Mouse (Mus musculus): ENCODE measurements around the gene Dok3. TPM values are rescaled to one million over a fixed set of nuclear protein-coding genes. Genes with fewer than 3 reads are reported as not detected.

Dok3 gene
- total and polyA plus RNA-seq, 3 experiments, result 1.6 to 4.3 TPM; not detected in 1

DNA sequence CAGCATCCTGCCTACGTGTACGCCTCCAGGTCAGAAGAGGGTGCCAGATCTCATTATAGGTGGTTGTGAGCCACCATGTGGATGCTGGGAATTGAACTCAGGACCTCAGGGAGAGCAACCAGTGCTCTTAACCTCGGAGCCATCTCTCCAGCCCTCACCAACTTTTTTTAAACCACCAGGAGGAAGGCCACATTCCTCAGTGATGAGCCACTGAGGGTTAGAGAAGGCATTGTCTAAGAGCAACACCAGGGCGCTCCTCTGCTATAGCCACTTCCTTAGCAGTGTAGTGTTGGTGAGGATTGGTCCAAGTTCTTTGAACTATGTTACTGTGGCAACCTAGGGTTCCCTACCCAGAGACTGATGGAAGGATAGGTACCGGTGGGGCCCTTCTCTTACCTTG is 53.3 kb downstream of the Dok3 start:
- no peak overlapping the region for H3K9ac ChIP-seq (ENCODE audit: control insufficient read depth, low read depth, low read length, poor library complexity, severe bottlenecking)
- H3K79me2 ChIP-seq (ENCODE audit: control insufficient read depth, insufficient read depth, low read length, poor library complexity), result no peaks in the 10 kb centered on the region; the same call in 1 of the 2 replicates
- no peak overlapping the region for H3K27ac ChIP-seq (ENCODE audit: control insufficient read depth, low read depth, low read length)
- DNase-seq (ENCODE audit: low read depth, low spot score), result no peak
- H3K4me3 ChIP-seq (ENCODE audit: control insufficient read depth in 1 of 2, insufficient read depth in 1 of 2, low read depth in 2 of 2, low read length in 2 of 2), result no peak overlapping the region
- H3K27me3 ChIP-seq (ENCODE audit: control insufficient read depth in 1 of 2, insufficient read depth in 2 of 2, low read length in 2 of 2), result no peaks in the 10 kb centered on the region
- peaks cover 0 to 6% of the 10 kb centered on the region in 2 experiments; a peak in 2 of 4 replicates for H3K36me3 ChIP-seq (ENCODE audit: control insufficient read depth in 1 of 2, insufficient read depth in 2 of 2, low read length in 2 of 2)
- TF ChIP-seq ELF1 (IDR thresholded peaks at IDR 0.05; ENCODE audit: low read depth, low read length) (no peak), MAZ (IDR thresholded peaks at IDR 0.05; ENCODE audit: low read depth, low read length) (no peak), KAT2A (conservative IDR thresholded peaks at IDR 0.05; ENCODE audit: low read depth, low read length) (no peak), EP300 (IDR thresholded peaks at IDR 0.05; ENCODE audit: low read depth in 1 of 2, low read length in 2 of 2) (no peak), UBTF (IDR thresholded peaks at IDR 0.05; ENCODE audit: borderline replicate concordance, insufficient read depth, low read depth, low read length) (no peak), ZNF384 (IDR thresholded peaks at IDR 0.05; ENCODE audit: low read depth, low read length) (no peak), MYC (IDR thresholded peaks at IDR 0.05; ENCODE audit: low read depth, low read length) (no peak)
- no peaks in the 10 kb centered on the region for H3K9me3 ChIP-seq (replicated peaks; ENCODE audit: insufficient read depth, low read length)
- peaks cover 5 to 17% of the 10 kb centered on the region in 2 experiments; a peak in 3 of 4 replicates for H3K4me1 ChIP-seq (ENCODE audit: control insufficient read depth in 1 of 2, insufficient read depth in 2 of 2, low read length in 2 of 2)

- no peak overlapping the region for H3K27ac ChIP-seq (ENCODE audit: control insufficient read depth, low read depth, low read length)
- H3K9me3 ChIP-seq (replicated peaks; ENCODE audit: insufficient read depth, low read length), result no peaks in the 10 kb centered on the region
- peaks cover 0 to 5% of the 10 kb centered on the region in 2 experiments; a peak in 2 of 4 replicates for H3K36me3 ChIP-seq (ENCODE audit: control insufficient read depth in 1 of 2, insufficient read depth in 2 of 2, low read length in 2 of 2)
- peak; percentile 74 for DNase-seq (ENCODE audit: low read depth, low spot score)
- no peaks in the 10 kb centered on the region; the same call in 1 of the 2 replicates for H3K79me2 ChIP-seq (ENCODE audit: control insufficient read depth, insufficient read depth, low read length, poor library complexity)
- H3K4me3 ChIP-seq (ENCODE audit: control insufficient read depth in 1 of 2, insufficient read depth in 1 of 2, low read depth in 2 of 2, low read length in 2 of 2), result no peak overlapping the region
- H3K9ac ChIP-seq (ENCODE audit: control insufficient read depth, low read depth, low read length, poor library complexity, severe bottlenecking), result no peak overlapping the region
- TF ChIP-seq MYC (IDR thresholded peaks at IDR 0.05; ENCODE audit: low read depth, low read length), result no peak
- TF ChIP-seq GATA1 (IDR thresholded peaks at IDR 0.05; ENCODE audit: low read depth, low read length), result no peak
- no peak for TF ChIP-seq ZKSCAN1 (IDR thresholded peaks at IDR 0.05; ENCODE audit: low read depth, low read length)
- TF ChIP-seq BHLHE40 (IDR thresholded peaks at IDR 0.05; ENCODE audit: borderline replicate concordance, low read depth, low read length), result no peak
- peak; percentile 16; the same call in 1 of the 2 replicates for TF ChIP-seq ETS1 (IDR thresholded peaks at IDR 0.05; ENCODE audit: low read depth, low read length)
- TF ChIP-seq NELFE (IDR thresholded peaks at IDR 0.05; ENCODE audit: low read depth, low read length), result no peak
- TF ChIP-seq MAZ (IDR thresholded peaks at IDR 0.05; ENCODE audit: low read depth, low read length), result no peak
- TF ChIP-seq KAT2A (conservative IDR thresholded peaks at IDR 0.05; ENCODE audit: low read depth, low read length), result no peak
- peak; percentile 45; the same call in 1 of the 2 replicates for TF ChIP-seq SIN3A (IDR thresholded peaks at IDR 0.05; ENCODE audit: low read length)
- H3K27me3 ChIP-seq (ENCODE audit: control insufficient read depth in 1 of 2, insufficient read depth in 2 of 2, low read length in 2 of 2), result no peaks in the 10 kb centered on the region
- H3K4me1 ChIP-seq (ENCODE audit: control insufficient read depth in 1 of 2, insufficient read depth in 2 of 2, low read length in 2 of 2), result peaks cover 4 to 15% of the 10 kb centered on the region in 2 experiments; a peak in 3 of 4 replicates
Measured at GRCm38 (mm10) chr13:55474621-55475069, 54.5 kb downstream of the Dok3 start.

DNA sequence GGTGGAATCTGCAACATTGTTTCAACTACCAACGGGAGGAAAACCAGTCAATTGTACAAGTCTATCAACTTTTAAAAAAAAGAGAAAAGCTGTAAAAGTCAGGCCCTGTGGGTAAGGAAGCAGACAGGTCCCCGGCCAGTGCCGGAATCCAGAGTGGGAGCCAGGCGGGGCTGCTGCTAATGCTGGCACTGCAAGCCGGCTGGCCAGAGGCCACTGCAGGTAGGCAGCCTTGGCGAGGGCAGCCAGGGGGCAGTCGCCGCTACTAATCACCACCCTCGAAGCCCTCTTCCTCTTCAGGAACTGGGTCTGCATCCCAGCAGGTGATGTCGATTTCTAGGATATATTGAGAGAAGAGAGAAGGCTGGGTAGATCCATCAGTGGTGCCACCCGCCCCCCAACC is 55.1 kb downstream of the Dok3 start:
- no peak for DNase-seq (ENCODE audit: low read depth, low spot score)
- Histone ChIP-seq H3K27me3 (ENCODE audit: control insufficient read depth in 1 of 2, insufficient read depth in 2 of 2, low read length in 2 of 2) (no peaks in the 10 kb centered on the region), H3K9ac (ENCODE audit: control insufficient read depth, low read depth, low read length, poor library complexity, severe bottlenecking) (no peak overlapping the region)

More for the DNA sequence above, 55.1 kb downstream of the Dok3 start:
- H3K4me1 ChIP-seq (ENCODE audit: control insufficient read depth in 1 of 2, insufficient read depth in 2 of 2, low read length in 2 of 2), result peaks cover 0 to 9% of the 10 kb centered on the region in 2 experiments; a peak in 2 of 4 replicates
- H3K9me3 ChIP-seq (replicated peaks; ENCODE audit: insufficient read depth, low read length), result no peaks in the 10 kb centered on the region
- TF ChIP-seq MAFK (IDR thresholded peaks at IDR 0.05; ENCODE audit: borderline replicate concordance, low read depth, low read length), result no peak
- TF ChIP-seq POLR2AphosphoS5 (IDR thresholded peaks at IDR 0.05; ENCODE audit: borderline replicate concordance, low read depth, low read length), result no peak
- TF ChIP-seq ZMIZ1 (IDR thresholded peaks at IDR 0.05; ENCODE audit: low read depth, low read length), result no peak
- no peak for TF ChIP-seq GABPA (IDR thresholded peaks at IDR 0.05; ENCODE audit: low read depth, low read length)
- no peak for TF ChIP-seq SIN3A (IDR thresholded peaks at IDR 0.05; ENCODE audit: low read length)
- TF ChIP-seq MYC (IDR thresholded peaks at IDR 0.05; ENCODE audit: low read depth, low read length), result no peak
- TF ChIP-seq ZC3H11A (IDR thresholded peaks at IDR 0.05; ENCODE audit: low read depth, low read length), result no peak
- TF ChIP-seq JUND (IDR thresholded peaks at IDR 0.05; ENCODE audit: low read depth, low read length), result no peak
- no peak for TF ChIP-seq GATA1 (IDR thresholded peaks at IDR 0.05; ENCODE audit: low read depth, low read length)
- TF ChIP-seq RAD21 (IDR thresholded peaks at IDR 0.05; ENCODE audit: low read depth, low read length), result no peak
- no peak for TF ChIP-seq EP300 (IDR thresholded peaks at IDR 0.05; ENCODE audit: low read depth in 1 of 2, low read length in 2 of 2)
- TF ChIP-seq MAX (IDR thresholded peaks at IDR 0.05; ENCODE audit: low read length), result no peak
- no peaks in the 10 kb centered on the region; the same call in 1 of the 2 replicates for H3K79me2 ChIP-seq (ENCODE audit: control insufficient read depth, insufficient read depth, low read length, poor library complexity)
- no peaks in the 10 kb centered on the region; a peak in 1 of 4 replicates for H3K36me3 ChIP-seq (ENCODE audit: control insufficient read depth in 1 of 2, insufficient read depth in 2 of 2, low read length in 2 of 2)
- H3K27ac ChIP-seq (ENCODE audit: control insufficient read depth, low read depth, low read length), result no peak overlapping the region
- H3K4me3 ChIP-seq (ENCODE audit: control insufficient read depth in 1 of 2, insufficient read depth in 1 of 2, low read depth in 2 of 2, low read length in 2 of 2), result no peak overlapping the region

All from MEL (cell line).